Mouse (Mus musculus) forebrain, embryonic 12.5 days (tissue): ENCODE results near the gene Pdx1. TPM values are rescaled to one million over a fixed set of nuclear protein-coding genes. Genes with fewer than 3 reads are reported as not detected.
A peak's percentile ranks its signal among the peaks of the same experiment; 100 is the strongest.

ENCODE experiments used
- ATAC-seq: fragments of 200-750 bp; cut with Nextera tagmentation; 2 replicates; pipeline ENCODE4 v1.8.0; 2017; ENCODE audit warnings: moderate TSS enrichment; ENCODE audit not compliant: low FRiP score
- H3K27ac ChIP-seq: fragments of 300-500 bp; sonication (generic); 2 replicates; pipeline ENCODE4 v1.5.1; 2016; ENCODE audit warnings: mild to moderate bottlenecking
- H3K27me3 ChIP-seq: fragments of 300-500 bp; sonication (generic); 2 replicates; pipeline ENCODE4 v1.6.1; 2016; ENCODE audit warnings: mild to moderate bottlenecking
- H3K36me3 ChIP-seq: fragments of 300-500 bp; sonication (generic); replicated peaks from 2 replicates; pipeline ENCODE4 v1.6.1; 2016; ENCODE audit warnings: mild to moderate bottlenecking
- H3K4me1 ChIP-seq: fragments of 300-500 bp; sonication (generic); 2 replicates; pipeline ENCODE4 v1.6.1; 2016
- H3K4me2 ChIP-seq: fragments of 300-500 bp; sonication (generic); 2 replicates; pipeline ENCODE4 v1.6.1; 2016; ENCODE audit warnings: mild to moderate bottlenecking, moderate library complexity
- H3K4me3 ChIP-seq: fragments of 300-500 bp; sonication (generic); replicated peaks from 2 replicates; pipeline ENCODE4 v1.5.1; 2016; ENCODE audit warnings: mild to moderate bottlenecking
- H3K9ac ChIP-seq: fragments of 300-500 bp; sonication (generic); 2 replicates; pipeline ENCODE4 v1.6.1; 2016; ENCODE audit warnings: mild to moderate bottlenecking
- H3K9me3 ChIP-seq: fragments of 300-500 bp; sonication (generic); 2 replicates; pipeline ENCODE4 v1.6.1; 2016
- WGBS: fragments of 180-500 bp; shearing (Covaris S2); methylation state at CpG from one replicate; pipeline ENCODE4 v1.1.7; 2016; 5-methylcytosine and 5-hydroxymethylcytosine counted together
- microRNA-seq: library from miRNA; unstranded; fragments of <30 nt; microRNA quantifications from one replicate; pipeline ENCODE4, GENCODE M21; 2017
- polyA plus RNA-seq: library from polyadenylated mRNA; unstranded; fragments of >200 nt; fragmentation: Nextera tagmentation; extraction: Ambion mirVana; gene quantifications from 2 replicates; pipeline ENCODE4 v1.2.1, GENCODE M21; 2016

Pdx1 gene
- polyA plus RNA-seq, 1 experiment from 2014 or later = not detected

GRCm38 (mm10) chr5:147322183-147322582 is 52.4 kb downstream of the Pdx1 start, which contains the start of gene Urad:
TSS of gene Urad (minus strand) at chr5:147322440.
- Histone ChIP-seq H3K27me3 (peaks cover 70% of the 10 kb centered on the region), H3K9me3 (no peaks in the 10 kb centered on the region), H3K4me2 (no peak within 1 kb of the TSS), H3K9ac (no peak within 1 kb of the TSS), H3K4me1 (no peaks in the 10 kb centered on the region), H3K27ac (no peak within 1 kb of the TSS), H3K36me3 (no peaks in the 10 kb centered on the region), H3K4me3 (no peak within 1 kb of the TSS)
- 80% methylated on average over 8 of the region's 8 CpGs for WGBS
- ATAC-seq = no peak

GRCm38 (mm10) chr5:147323237-147323917 is 53.6 kb downstream of the Pdx1 start:
- Histone ChIP-seq H3K4me1 (no peaks in the 10 kb centered on the region), H3K36me3 (no peaks in the 10 kb centered on the region), H3K9me3 (no peaks in the 10 kb centered on the region), H3K27me3 (peaks cover 58% of the 10 kb centered on the region), H3K4me3 (no peak overlapping the region), H3K27ac (no peak overlapping the region), H3K9ac (no peak overlapping the region), H3K4me2 (no peak overlapping the region)
- 0 out of 2 replicates have a peak, but pooled peaks have one; percentile 14 for ATAC-seq
- WGBS = 20% methylated on average over 16 of the region's 17 CpGs

Small RNA genes within 50 kb of the gene (microRNA-seq; reads per million reads assigned to microRNA genes)
- gene Mir7k = not detected

Other genes starting within 250 kb of the Pdx1 start
- gene Lnx2, start 193.4 kb upstream of the Pdx1 start, polyA plus RNA-seq = 7.4 and 7.7 TPM in 2 replicates
- 96.9 and 99.6 TPM in 2 replicates for gene Polr1d, start 192.9 kb upstream of the Pdx1 start, polyA plus RNA-seq
- gene Gsx1, start 81.3 kb upstream of the Pdx1 start, polyA plus RNA-seq = 8.6 and 8.7 TPM in 2 replicates
- gene Cdx2, start 37.3 kb downstream of the Pdx1 start, polyA plus RNA-seq = not detected in 2 replicates
- gene Urad, start 52.5 kb downstream of the Pdx1 start, polyA plus RNA-seq = not detected in 2 replicates
- gene Flt3, start 130.5 kb downstream of the Pdx1 start, polyA plus RNA-seq = 0.05 and 0.11 TPM in 2 replicates
- gene Pan3, start 160.2 kb downstream of the Pdx1 start, polyA plus RNA-seq = 43.4 and 55.1 TPM in 2 replicates